Mouse (Mus musculus) bone marrow, adult 2 months (tissue): ENCODE results near the gene Krt10.

Source experiments
- CTCF ChIP-seq: fragments of 200-500 bp; IDR thresholded peaks from 2 replicates; pipeline ENCODE4 v1.5.1; 2011; ENCODE audit warnings: low read length, control low read depth; ENCODE audit not compliant: control insufficient read depth, insufficient read depth
- POLR2A ChIP-seq: fragments of 200-500 bp; IDR thresholded peaks from 2 replicates; pipeline ENCODE4 v1.6.1; 2011; ENCODE audit warnings: low read depth, mild to moderate bottlenecking, control low read depth, low read length, borderline replicate concordance; ENCODE audit not compliant: control insufficient read depth

GRCm38 (mm10) chr11:99339299-99339847 lies 49.8 kb downstream of the Krt10 start:
- TF ChIP-seq POLR2A (no peak), CTCF (no peak)
